Mouse (Mus musculus) MEL (cell line): ENCODE results near the gene Rnf212b.

Source experiments
- EP300 ChIP-seq, 2 experiments: IDR thresholded peaks; 2 replicates each; pipeline ENCODE4 v1.6.1; 2011; ENCODE audit warnings: improper control_type of control experiment in 2 of 2, low read length in 2 of 2, low read depth in 1 of 2, mild to moderate bottlenecking in 1 of 2
- POLR2A ChIP-seq, 2 experiments: IDR thresholded peaks; 2 replicates each; pipeline ENCODE4 v1.6.1; 2011 to 2012; ENCODE audit warnings: low read length in 2 of 2, mild to moderate bottlenecking in 2 of 2, control low read depth in 1 of 2, improper control_type of control experiment in 1 of 2, low read depth in 1 of 2, moderate library complexity in 1 of 2; ENCODE audit not compliant: control insufficient read depth in 1 of 2, insufficient read depth in 1 of 2, poor library complexity in 1 of 2
- SMC3 ChIP-seq: IDR thresholded peaks from 2 replicates; pipeline ENCODE4 v1.6.1; 2011; ENCODE audit warnings: low read depth, low read length, improper control_type of control experiment

- TF ChIP-seq EP300 (IDR thresholded peaks at IDR 0.05; ENCODE audit: low read depth in 1 of 2, low read length in 2 of 2) = no peak
- no peak for TF ChIP-seq SMC3
- TF ChIP-seq POLR2A (IDR thresholded peaks at IDR 0.05; ENCODE audit: control insufficient read depth in 1 of 2, insufficient read depth in 1 of 2, low read depth in 1 of 2, low read length in 2 of 2, poor library complexity in 1 of 2) = no peak
Measured at GRCm38 (mm10) chr14:54877048-54877715, 63.2 kb downstream of the Rnf212b start, which contains the start of gene Ppp1r3e.
